Mouse (Mus musculus): ENCODE measurements around the gene Galnt14. TPM values are rescaled to one million over a fixed set of nuclear protein-coding genes. Genes with fewer than 3 reads are reported as not detected.

Gene Galnt14
- polyA plus RNA-seq, 1 experiment from 2014 or later, result 0.75 TPM

DNA sequence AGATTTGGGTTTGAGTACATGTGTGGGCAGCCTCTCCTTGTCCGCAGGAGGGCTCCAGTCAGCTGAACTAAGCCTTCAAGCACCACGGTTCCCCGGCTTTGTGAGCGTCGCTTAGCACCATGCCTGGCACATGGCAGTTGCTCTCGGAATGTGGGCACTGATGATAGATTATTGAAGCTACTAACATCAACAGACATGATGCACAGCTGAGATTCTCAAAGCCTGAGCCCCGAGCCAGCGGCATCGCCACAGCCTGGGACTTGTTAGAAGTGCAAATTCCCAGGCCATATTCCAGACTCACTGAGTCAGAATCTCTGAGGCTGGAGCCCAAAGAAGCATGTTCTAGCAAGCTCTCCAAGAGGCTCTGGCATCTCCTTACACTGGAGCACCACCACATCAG lies 168.3 kb downstream of the Galnt14 start:
- H3K27me3 ChIP-seq (ENCODE audit: control insufficient read depth, insufficient read depth, low read length), result no peaks in the 10 kb centered on the region
- no peak overlapping the region for H3K9ac ChIP-seq (ENCODE audit: low read length)
- H3K36me3 ChIP-seq (ENCODE audit: control insufficient read depth, insufficient read depth), result no peaks in the 10 kb centered on the region
- WGBS, result 86% methylated on average over 9 of the region's 9 CpGs
- ATAC-seq (replicated peaks; ENCODE audit: extremely low read depth, insufficient read depth, low FRiP score), result no peak
- H3K4me2 ChIP-seq (ENCODE audit: low read depth, low read length), result no peak overlapping the region
- no peaks in the 10 kb centered on the region for H3K9me3 ChIP-seq (replicated peaks; ENCODE audit: control insufficient read depth, low read length)
- no peak overlapping the region for H3K27ac ChIP-seq (ENCODE audit: low read length)
- H3K4me3 ChIP-seq (ENCODE audit: low read length), result no peak overlapping the region
- H3K4me1 ChIP-seq (ENCODE audit: control insufficient read depth, insufficient read depth, low read length), result no peaks in the 10 kb centered on the region

GRCm38 (mm10) chr17:73541233-73541570 lies 169.1 kb downstream of the Galnt14 start:
- Histone ChIP-seq H3K4me2 (ENCODE audit: low read depth, low read length) (no peak overlapping the region), H3K4me3 (ENCODE audit: low read length) (no peak overlapping the region), H3K9ac (ENCODE audit: low read length) (no peak overlapping the region), H3K27me3 (ENCODE audit: control insufficient read depth, insufficient read depth, low read length) (no peaks in the 10 kb centered on the region), H3K36me3 (ENCODE audit: control insufficient read depth, insufficient read depth) (no peaks in the 10 kb centered on the region), H3K4me1 (ENCODE audit: control insufficient read depth, insufficient read depth, low read length) (no peaks in the 10 kb centered on the region), H3K27ac (ENCODE audit: low read length) (no peak overlapping the region), H3K9me3 (replicated peaks; ENCODE audit: control insufficient read depth, low read length) (no peaks in the 10 kb centered on the region)
- 30% methylated on average over 1 of the region's 1 CpGs for WGBS
- ATAC-seq (replicated peaks; ENCODE audit: extremely low read depth, insufficient read depth, low FRiP score), result no peak

GRCm38 (mm10) chr17:73540409-73541232 lies 169.6 kb downstream of the Galnt14 start:
- no peaks in the 10 kb centered on the region for H3K4me1 ChIP-seq (ENCODE audit: control insufficient read depth, insufficient read depth, low read length)
- no peaks in the 10 kb centered on the region for H3K36me3 ChIP-seq (ENCODE audit: control insufficient read depth, insufficient read depth)
- no peaks in the 10 kb centered on the region for H3K9me3 ChIP-seq (replicated peaks; ENCODE audit: control insufficient read depth, low read length)
- no peak overlapping the region for H3K27ac ChIP-seq (ENCODE audit: low read length)
- no peaks in the 10 kb centered on the region for H3K27me3 ChIP-seq (ENCODE audit: control insufficient read depth, insufficient read depth, low read length)
- H3K4me2 ChIP-seq (ENCODE audit: low read depth, low read length), result no peak overlapping the region
- ATAC-seq (replicated peaks; ENCODE audit: extremely low read depth, insufficient read depth, low FRiP score), result no peak
- no peak overlapping the region for H3K9ac ChIP-seq (ENCODE audit: low read length)
- 45% methylated on average over 14 of the region's 14 CpGs for WGBS
- H3K4me3 ChIP-seq (ENCODE audit: low read length), result no peak overlapping the region

GRCm38 (mm10) chr17:73531896-73532295 lies 178.4 kb downstream of the Galnt14 start:
- H3K4me2 ChIP-seq (ENCODE audit: low read depth, low read length), result no peak overlapping the region
- ATAC-seq (replicated peaks; ENCODE audit: extremely low read depth, insufficient read depth, low FRiP score), result no peak
- no peaks in the 10 kb centered on the region for H3K27me3 ChIP-seq (ENCODE audit: control insufficient read depth, insufficient read depth, low read length)
- WGBS, result 63% methylated on average over 2 of the region's 2 CpGs
- no peak overlapping the region for H3K9ac ChIP-seq (ENCODE audit: low read length)
- no peaks in the 10 kb centered on the region for H3K4me1 ChIP-seq (ENCODE audit: control insufficient read depth, insufficient read depth, low read length)
- no peaks in the 10 kb centered on the region for H3K9me3 ChIP-seq (replicated peaks; ENCODE audit: control insufficient read depth, low read length)
- no peak overlapping the region for H3K27ac ChIP-seq (ENCODE audit: low read length)
- H3K4me3 ChIP-seq (ENCODE audit: low read length), result no peak overlapping the region
- no peaks in the 10 kb centered on the region for H3K36me3 ChIP-seq (ENCODE audit: control insufficient read depth, insufficient read depth)

- WGBS, result 79% methylated on average over 7 of the region's 7 CpGs
Measured at GRCm38 (mm10) chr17:73522169-73522568, 188.1 kb downstream of the Galnt14 start.

GRCm38 (mm10) chr17:73519350-73519749 lies 190.9 kb downstream of the Galnt14 start:
- Histone ChIP-seq H3K4me3 (ENCODE audit: low read length) (no peak overlapping the region), H3K36me3 (ENCODE audit: control insufficient read depth, insufficient read depth) (no peaks in the 10 kb centered on the region), H3K9ac (ENCODE audit: low read length) (no peak overlapping the region), H3K4me2 (ENCODE audit: low read depth, low read length) (no peak overlapping the region), H3K9me3 (replicated peaks; ENCODE audit: control insufficient read depth, low read length) (no peaks in the 10 kb centered on the region), H3K4me1 (ENCODE audit: control insufficient read depth, insufficient read depth, low read length) (no peaks in the 10 kb centered on the region), H3K27ac (ENCODE audit: low read length) (no peak overlapping the region), H3K27me3 (ENCODE audit: control insufficient read depth, insufficient read depth, low read length) (no peaks in the 10 kb centered on the region)
- ATAC-seq (replicated peaks; ENCODE audit: extremely low read depth, insufficient read depth, low FRiP score), result no peak
- 76% methylated on average over 5 of the region's 5 CpGs for WGBS

More at GRCm38 (mm10) chr17:73522169-73522568, 188.1 kb downstream of the Galnt14 start:
- H3K4me2 ChIP-seq (ENCODE audit: low read depth, low read length), result no peak overlapping the region
- H3K27ac ChIP-seq (ENCODE audit: low read length), result no peak overlapping the region
- no peaks in the 10 kb centered on the region for H3K9me3 ChIP-seq (replicated peaks; ENCODE audit: control insufficient read depth, low read length)
- no peaks in the 10 kb centered on the region for H3K27me3 ChIP-seq (ENCODE audit: control insufficient read depth, insufficient read depth, low read length)
- H3K4me1 ChIP-seq (ENCODE audit: control insufficient read depth, insufficient read depth, low read length), result no peaks in the 10 kb centered on the region
- no peak for ATAC-seq (replicated peaks; ENCODE audit: extremely low read depth, insufficient read depth, low FRiP score)
- H3K4me3 ChIP-seq (ENCODE audit: low read length), result no peak overlapping the region
- H3K36me3 ChIP-seq (ENCODE audit: control insufficient read depth, insufficient read depth), result no peaks in the 10 kb centered on the region
- H3K9ac ChIP-seq (ENCODE audit: low read length), result no peak overlapping the region

GRCm38 (mm10) chr17:73518359-73518758 lies 191.9 kb downstream of the Galnt14 start:
- Histone ChIP-seq H3K9me3 (replicated peaks; ENCODE audit: control insufficient read depth, low read length) (no peaks in the 10 kb centered on the region), H3K4me2 (ENCODE audit: low read depth, low read length) (no peak overlapping the region), H3K27me3 (ENCODE audit: control insufficient read depth, insufficient read depth, low read length) (no peaks in the 10 kb centered on the region), H3K36me3 (ENCODE audit: control insufficient read depth, insufficient read depth) (no peaks in the 10 kb centered on the region), H3K9ac (ENCODE audit: low read length) (no peak overlapping the region), H3K27ac (ENCODE audit: low read length) (no peak overlapping the region), H3K4me1 (ENCODE audit: control insufficient read depth, insufficient read depth, low read length) (no peaks in the 10 kb centered on the region), H3K4me3 (ENCODE audit: low read length) (no peak overlapping the region)
- no peak for ATAC-seq (replicated peaks; ENCODE audit: extremely low read depth, insufficient read depth, low FRiP score)
- 82% methylated on average over 1 of the region's 1 CpGs for WGBS

DNA sequence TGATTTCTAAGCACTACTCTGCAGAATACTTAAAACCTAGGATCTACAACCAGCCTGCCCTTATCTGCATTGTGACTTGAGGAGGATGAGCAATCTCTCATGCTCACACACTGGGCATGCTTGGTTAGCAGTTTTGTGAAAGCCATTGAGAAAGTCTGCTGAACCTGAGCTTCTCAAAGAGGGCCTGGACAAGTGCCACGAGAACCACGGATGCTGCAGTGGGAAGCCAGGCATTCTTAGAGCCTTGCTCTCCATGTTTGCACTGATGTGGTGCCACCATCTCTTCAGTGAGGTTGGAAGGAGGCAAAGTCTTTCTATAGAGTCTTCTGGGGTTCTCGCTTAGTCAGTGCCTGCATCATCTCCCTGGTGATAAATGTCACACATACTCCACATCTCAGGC lies 194.7 kb downstream of the Galnt14 start:
- WGBS, result 84% methylated on average over 3 of the region's 3 CpGs
- H3K4me2 ChIP-seq (ENCODE audit: low read depth, low read length), result no peak overlapping the region

DNA sequence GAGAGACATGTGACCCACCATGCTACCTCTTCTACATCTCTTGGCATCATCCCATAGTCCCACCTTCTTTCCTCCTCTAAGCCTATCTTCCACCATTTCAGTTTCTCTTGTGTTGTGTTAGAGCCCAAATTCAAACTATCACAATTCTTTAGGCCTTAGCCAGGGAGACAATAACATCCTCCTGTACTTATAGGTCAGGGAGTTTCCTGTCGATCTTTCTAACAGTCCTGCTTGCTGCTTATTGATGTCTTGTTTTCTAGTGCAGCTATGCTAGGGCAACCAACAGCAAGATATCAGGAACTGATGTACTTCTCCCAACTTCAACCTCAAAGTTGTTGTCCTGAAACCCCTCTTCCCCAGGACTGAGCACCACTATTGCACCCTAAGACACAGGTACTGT lies 195.4 kb downstream of the Galnt14 start:
- no peaks in the 10 kb centered on the region for H3K27me3 ChIP-seq (ENCODE audit: control insufficient read depth, insufficient read depth, low read length)
- H3K4me1 ChIP-seq (ENCODE audit: control insufficient read depth, insufficient read depth, low read length), result no peaks in the 10 kb centered on the region
- H3K9me3 ChIP-seq (replicated peaks; ENCODE audit: control insufficient read depth, low read length), result no peaks in the 10 kb centered on the region
- H3K9ac ChIP-seq (ENCODE audit: low read length), result no peak overlapping the region
- H3K27ac ChIP-seq (ENCODE audit: low read length), result no peak overlapping the region
- no peak overlapping the region for H3K4me2 ChIP-seq (ENCODE audit: low read depth, low read length)
- 84% methylated on average over 1 of the region's 1 CpGs for WGBS
- ATAC-seq (replicated peaks; ENCODE audit: extremely low read depth, insufficient read depth, low FRiP score), result no peak
- H3K36me3 ChIP-seq (ENCODE audit: control insufficient read depth, insufficient read depth), result no peaks in the 10 kb centered on the region
- no peak overlapping the region for H3K4me3 ChIP-seq (ENCODE audit: low read length)

More for the DNA sequence above, 194.7 kb downstream of the Galnt14 start:
- Histone ChIP-seq H3K27me3 (ENCODE audit: control insufficient read depth, insufficient read depth, low read length) (no peaks in the 10 kb centered on the region), H3K27ac (ENCODE audit: low read length) (no peak overlapping the region), H3K4me1 (ENCODE audit: control insufficient read depth, insufficient read depth, low read length) (no peaks in the 10 kb centered on the region), H3K9ac (ENCODE audit: low read length) (no peak overlapping the region), H3K4me3 (ENCODE audit: low read length) (no peak overlapping the region), H3K36me3 (ENCODE audit: control insufficient read depth, insufficient read depth) (no peaks in the 10 kb centered on the region), H3K9me3 (replicated peaks; ENCODE audit: control insufficient read depth, low read length) (no peaks in the 10 kb centered on the region)
- ATAC-seq (replicated peaks; ENCODE audit: extremely low read depth, insufficient read depth, low FRiP score), result no peak
